Mouse (Mus musculus) left cerebral cortex, adult 2 months (tissue): Measurements from ENCODE around the gene Gm9602. TPM values are rescaled to one million over a fixed set of nuclear protein-coding genes. Genes with fewer than 3 reads are reported as not detected.
"Not testable (repeated sequence)": the region's sequence is repeated elsewhere in the genome, so short reads cannot be mapped to it uniquely, and the experiment has no call there.

Experiments
- DNase-seq, 2 experiments: peaks; one replicate each; pipeline ENCODE4 v3.0.0; 2021 to 2022; ENCODE audit warnings: low spot score in 2 of 2, mixed read lengths in 1 of 2; ENCODE audit errors: extremely low spot score in 1 of 2
- H3K27ac ChIP-seq: fragments of 200-600 bp; 2 replicates; pipeline ENCODE4 v1.8.1; 2022
- H3K4me3 ChIP-seq: fragments of 200-600 bp; 2 replicates; pipeline ENCODE4 v1.8.1; 2022
- intact Hi-C: fragments of 180-260 bp; cut with DNase I; formaldehyde crosslinking; loops from one replicate; pipeline ENCODE4 v1.15.1; 2025
- long read RNA-seq, 2 experiments: library from polyadenylated mRNA; stranded (forward); transcript quantifications; one replicate each; pipeline ENCODE4 v2.0.0; 2021; ENCODE audit warnings: borderline mapping rate in 2 of 2
- total RNA-seq, 2 experiments: library from RNA; stranded (reverse); gene quantifications; 2 replicates each; pipeline ENCODE4 v1.2.3; 2021

Gm9602 gene
- total RNA-seq: not detected
- long read RNA-seq, experiment 1: 0 reads
- long read RNA-seq, experiment 2: 0 reads

DNA sequence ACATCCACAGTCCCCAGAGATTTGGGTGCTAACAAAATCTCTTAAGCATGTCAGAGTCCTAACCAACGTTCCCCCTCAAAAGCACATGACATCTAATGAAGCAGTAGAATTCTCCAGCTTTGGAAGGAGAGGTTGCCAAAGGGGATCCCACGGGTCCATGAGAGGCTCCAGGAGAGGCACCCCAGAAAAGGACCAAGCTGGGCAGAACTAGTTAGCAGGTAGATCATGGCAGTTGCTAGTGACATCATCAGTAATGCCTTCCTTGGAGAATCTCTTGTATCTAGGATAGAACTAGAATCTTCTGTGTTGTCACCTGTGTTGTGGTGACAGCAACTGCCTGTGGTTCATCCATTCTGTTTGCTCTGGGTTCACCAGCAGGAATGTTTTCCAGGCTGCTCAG, at the start of gene Gm9602:
Gene Gm9602, plus strand, starts transcription at position 301 of the 400 bp plus-strand sequence.
- H3K27ac ChIP-seq, intact Hi-C loops, H3K4me3 ChIP-seq, DNase-seq: not testable (repeated sequence)

DNA sequence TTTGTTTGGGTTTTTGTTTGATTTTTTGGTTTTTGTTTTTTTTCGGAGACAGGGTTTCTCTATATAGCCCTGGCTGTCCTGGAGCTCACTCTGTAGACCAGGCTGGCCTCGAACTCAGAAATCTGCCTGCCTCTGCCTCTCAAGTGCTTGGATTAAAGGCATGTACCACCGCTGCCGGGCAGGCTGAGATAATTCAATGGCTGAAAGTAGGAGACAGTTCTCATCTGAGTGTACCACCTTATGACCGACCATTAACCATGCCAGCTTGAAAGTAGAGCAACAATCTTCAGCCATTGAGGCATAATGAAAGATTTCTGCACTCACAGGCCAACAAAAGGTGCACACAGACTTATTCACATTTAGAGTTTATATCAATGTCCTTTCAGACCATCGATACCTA, 30.3 kb downstream of the Gm9602 start:
- peak; percentile 9 to 10 for DNase-seq
- H3K27ac ChIP-seq, H3K4me3 ChIP-seq, intact Hi-C loops: not testable (repeated sequence)

DNA sequence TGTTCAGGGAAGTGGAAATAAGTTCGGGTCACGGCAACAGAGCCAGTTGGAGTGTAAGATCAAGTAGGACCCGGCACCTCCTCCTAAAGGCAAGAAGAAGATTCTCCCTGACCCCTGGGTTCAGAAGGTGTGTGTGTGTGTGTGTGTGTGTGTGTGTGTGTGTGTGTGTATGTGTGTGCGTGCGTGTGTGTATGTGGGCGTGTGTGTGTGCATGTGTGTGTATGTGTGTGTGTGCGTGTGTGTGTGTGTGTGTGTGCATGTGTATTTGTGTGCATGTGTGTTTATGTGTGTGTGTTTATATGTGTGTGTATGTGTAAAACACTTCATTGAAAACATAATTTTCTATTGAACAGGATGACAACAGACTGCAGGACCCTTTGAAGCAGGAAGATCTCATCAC, 45.8 kb downstream of the Gm9602 start:
- H3K4me3 ChIP-seq, DNase-seq, H3K27ac ChIP-seq, intact Hi-C loops: not testable (repeated sequence)

Other genes starting within 250 kb of the Gm9602 start
- gene Gm3047, start 220.9 kb upstream of the Gm9602 start, total RNA-seq: not detected
- gene Gm8159, start 144.0 kb upstream of the Gm9602 start, total RNA-seq: under 1 TPM; 0.48 to 0.56 TPM
- under 1 TPM; 0.54 to 0.57 TPM for gene Gm3239, start 112.1 kb upstream of the Gm9602 start, total RNA-seq
- gene Gm7876, start 67.1 kb upstream of the Gm9602 start, total RNA-seq: not detected
- gene Gm3252, start 49.6 kb upstream of the Gm9602 start, total RNA-seq: under 1 TPM in 1 of 2 experiments, not detected in 1; 0.41 TPM
- not detected for gene Gm3269, start 61.8 kb downstream of the Gm9602 start, total RNA-seq
- gene Gm3264, start 79.2 kb downstream of the Gm9602 start, total RNA-seq: 1 to 10 TPM; 5.4 to 6.1 TPM
- gene Gm3278, start 116.1 kb downstream of the Gm9602 start, total RNA-seq: not detected
- gene Gm8297, start 207.6 kb downstream of the Gm9602 start, total RNA-seq: not detected
- gene Gm3298, start 239.6 kb downstream of the Gm9602 start, total RNA-seq: not detected